Mouse (Mus musculus): ENCODE results near the gene Lmo1. TPM values are rescaled to one million over a fixed set of nuclear protein-coding genes. Genes with fewer than 3 reads are reported as not detected.

Lmo1 gene
- polyA plus RNA-seq (2015; fragmentation: Nextera tagmentation; extraction: Ambion mirVana), result 60.2 and 73.2 TPM in 2 replicates

GRCm38 (mm10) chr7:109174949-109175669, at the start of gene Lmo1:
Gene Lmo1 (minus strand): TSS chr7:109175207.
- H3K9ac ChIP-seq, result peak within 1 kb of the TSS; percentile 81
- H3K9me3 ChIP-seq, result no peaks in the 10 kb centered on the region
- H3K4me3 ChIP-seq, result peak within 1 kb of the TSS; percentile 69
- H3K4me1 ChIP-seq, result peaks cover 23% of the 10 kb centered on the region
- H3K27me3 ChIP-seq, result peaks cover 75% of the 10 kb centered on the region
- WGBS, result under 1% methylated on average over 26 of the region's 67 CpGs
- peak within 1 kb of the TSS; percentile 99 for H3K4me2 ChIP-seq
- no peaks in the 10 kb centered on the region for H3K36me3 ChIP-seq
- H3K27ac ChIP-seq, result peak within 1 kb of the TSS; percentile 57; the same call in 1 of the 2 replicates
- ATAC-seq (ENCODE audit: insufficient number of reproducible peaks, insufficient read depth, low FRiP score, low TSS enrichment, low read depth), result peak; percentile 27; the same call in 1 of the 2 replicates

- Histone ChIP-seq H3K9ac (no peak overlapping the region), H3K4me1 (no peaks in the 10 kb centered on the region), H3K4me2 (no peak overlapping the region), H3K27ac (no peak overlapping the region), H3K4me3 (no peak overlapping the region), H3K27me3 (no peaks in the 10 kb centered on the region), H3K36me3 (no peaks in the 10 kb centered on the region), H3K9me3 (no peaks in the 10 kb centered on the region)
- WGBS, result 72% methylated on average over 15 of the region's 15 CpGs
- no peak for ATAC-seq (ENCODE audit: insufficient number of reproducible peaks, insufficient read depth, low FRiP score, low TSS enrichment, low read depth)
Measured at GRCm38 (mm10) chr7:109221716-109222110, 46.7 kb upstream of the Lmo1 start.

GRCm38 (mm10) chr7:109220766-109221715, 46.0 kb upstream of the Lmo1 start:
- 83% methylated on average over 20 of the region's 20 CpGs for WGBS
- ATAC-seq (ENCODE audit: insufficient number of reproducible peaks, insufficient read depth, low FRiP score, low TSS enrichment, low read depth), result no peak

GRCm38 (mm10) chr7:109220026-109220425, 45.0 kb upstream of the Lmo1 start:
- Histone ChIP-seq H3K9me3 (no peaks in the 10 kb centered on the region), H3K27me3 (no peaks in the 10 kb centered on the region), H3K27ac (no peak overlapping the region), H3K9ac (no peak overlapping the region), H3K4me1 (no peaks in the 10 kb centered on the region), H3K36me3 (no peaks in the 10 kb centered on the region), H3K4me3 (no peak overlapping the region), H3K4me2 (no peak overlapping the region)
- WGBS, result 81% methylated on average over 4 of the region's 4 CpGs
- no peak for ATAC-seq (ENCODE audit: insufficient number of reproducible peaks, insufficient read depth, low FRiP score, low TSS enrichment, low read depth)

More at GRCm38 (mm10) chr7:109220766-109221715, 46.0 kb upstream of the Lmo1 start:
- Histone ChIP-seq H3K27me3 (no peaks in the 10 kb centered on the region), H3K4me3 (no peak overlapping the region), H3K4me2 (no peak overlapping the region), H3K36me3 (no peaks in the 10 kb centered on the region), H3K9ac (no peak overlapping the region), H3K4me1 (no peaks in the 10 kb centered on the region), H3K27ac (no peak overlapping the region), H3K9me3 (no peaks in the 10 kb centered on the region)

- Histone ChIP-seq H3K4me2 (no peak overlapping the region), H3K4me1 (no peaks in the 10 kb centered on the region), H3K9ac (no peak overlapping the region), H3K27ac (no peak overlapping the region), H3K36me3 (no peaks in the 10 kb centered on the region), H3K4me3 (no peak overlapping the region), H3K9me3 (no peaks in the 10 kb centered on the region), H3K27me3 (no peaks in the 10 kb centered on the region)
- no peak for ATAC-seq (ENCODE audit: insufficient number of reproducible peaks, insufficient read depth, low FRiP score, low TSS enrichment, low read depth)
- 34% methylated on average over 5 of the region's 5 CpGs for WGBS
Measured at GRCm38 (mm10) chr7:109218977-109219271, 43.9 kb upstream of the Lmo1 start.

GRCm38 (mm10) chr7:109218130-109218976, 43.3 kb upstream of the Lmo1 start:
- no peaks in the 10 kb centered on the region for H3K4me1 ChIP-seq
- H3K4me2 ChIP-seq, result no peak overlapping the region
- 0 out of 2 replicates have a peak, but pooled peaks have one; percentile 6 for ATAC-seq (ENCODE audit: insufficient number of reproducible peaks, insufficient read depth, low FRiP score, low TSS enrichment, low read depth)
- H3K4me3 ChIP-seq, result no peak overlapping the region
- H3K27me3 ChIP-seq, result no peaks in the 10 kb centered on the region
- no peak overlapping the region for H3K27ac ChIP-seq
- 79% methylated on average over 2 of the region's 2 CpGs for WGBS
- no peaks in the 10 kb centered on the region for H3K9me3 ChIP-seq
- no peaks in the 10 kb centered on the region for H3K36me3 ChIP-seq
- H3K9ac ChIP-seq, result no peak overlapping the region

- H3K27me3 ChIP-seq, result peaks cover 5% of the 10 kb centered on the region; the same call in 1 of the 2 replicates
- H3K4me2 ChIP-seq, result no peak overlapping the region
- H3K36me3 ChIP-seq, result no peaks in the 10 kb centered on the region
- ATAC-seq (ENCODE audit: insufficient number of reproducible peaks, insufficient read depth, low FRiP score, low TSS enrichment, low read depth), result no peak
- 42% methylated on average over 2 of the region's 2 CpGs for WGBS
- 0 out of 2 replicates have a peak, but pooled peaks cover 6% of the 10 kb centered on the region for H3K4me1 ChIP-seq
- no peak overlapping the region for H3K4me3 ChIP-seq
- no peaks in the 10 kb centered on the region for H3K9me3 ChIP-seq
- H3K27ac ChIP-seq, result no peak overlapping the region
- no peak overlapping the region for H3K9ac ChIP-seq
Measured at GRCm38 (mm10) chr7:109209804-109210203, 34.8 kb upstream of the Lmo1 start.

GRCm38 (mm10) chr7:109207811-109208210, 32.8 kb upstream of the Lmo1 start:
- H3K9me3 ChIP-seq, result no peaks in the 10 kb centered on the region
- no peak overlapping the region for H3K4me2 ChIP-seq
- WGBS, result 73% methylated on average over 4 of the region's 4 CpGs
- ATAC-seq (ENCODE audit: insufficient number of reproducible peaks, insufficient read depth, low FRiP score, low TSS enrichment, low read depth), result no peak
- H3K27me3 ChIP-seq, result peaks cover 5% of the 10 kb centered on the region; the same call in 1 of the 2 replicates
- no peak overlapping the region for H3K27ac ChIP-seq
- H3K9ac ChIP-seq, result no peak overlapping the region
- H3K4me1 ChIP-seq, result 0 out of 2 replicates have a peak, but pooled peaks cover 6% of the 10 kb centered on the region
- no peak overlapping the region for H3K4me3 ChIP-seq
- no peaks in the 10 kb centered on the region for H3K36me3 ChIP-seq

GRCm38 (mm10) chr7:109206358-109206757, 31.4 kb upstream of the Lmo1 start:
- H3K9me3 ChIP-seq, result no peaks in the 10 kb centered on the region
- 68% methylated on average over 2 of the region's 2 CpGs for WGBS
- H3K27me3 ChIP-seq, result no peaks in the 10 kb centered on the region
- no peaks in the 10 kb centered on the region for H3K36me3 ChIP-seq
- 0 out of 2 replicates have a peak, but pooled peaks cover 6% of the 10 kb centered on the region for H3K4me1 ChIP-seq
- H3K4me2 ChIP-seq, result no peak overlapping the region
- no peak overlapping the region for H3K4me3 ChIP-seq
- H3K27ac ChIP-seq, result no peak overlapping the region
- H3K9ac ChIP-seq, result no peak overlapping the region
- no peak for ATAC-seq (ENCODE audit: insufficient number of reproducible peaks, insufficient read depth, low FRiP score, low TSS enrichment, low read depth)

GRCm38 (mm10) chr7:109203140-109203539, 28.1 kb upstream of the Lmo1 start:
- no peak for ATAC-seq (ENCODE audit: insufficient number of reproducible peaks, insufficient read depth, low FRiP score, low TSS enrichment, low read depth)
- WGBS, result 48% methylated on average over 3 of the region's 3 CpGs

GRCm38 (mm10) chr7:109200559-109200958, 25.6 kb upstream of the Lmo1 start:
- Histone ChIP-seq H3K9ac (no peak overlapping the region), H3K9me3 (no peaks in the 10 kb centered on the region), H3K4me1 (peaks cover 14% of the 10 kb centered on the region), H3K36me3 (no peaks in the 10 kb centered on the region), H3K4me2 (no peak overlapping the region), H3K4me3 (no peak overlapping the region), H3K27ac (no peak overlapping the region), H3K27me3 (peaks cover 5% of the 10 kb centered on the region; the same call in 1 of the 2 replicates)
- ATAC-seq (ENCODE audit: insufficient number of reproducible peaks, insufficient read depth, low FRiP score, low TSS enrichment, low read depth), result no peak
- 75% methylated on average over 3 of the region's 3 CpGs for WGBS

More at GRCm38 (mm10) chr7:109203140-109203539, 28.1 kb upstream of the Lmo1 start:
- Histone ChIP-seq H3K9me3 (no peaks in the 10 kb centered on the region), H3K4me1 (no peaks in the 10 kb centered on the region), H3K27ac (no peak overlapping the region), H3K4me3 (no peak overlapping the region), H3K9ac (no peak overlapping the region), H3K27me3 (0 out of 2 replicates have a peak, but pooled peaks cover 5% of the 10 kb centered on the region), H3K4me2 (no peak overlapping the region), H3K36me3 (no peaks in the 10 kb centered on the region)
